Mouse (Mus musculus): ENCODE measurements around the gene Cct3. TPM values are rescaled to one million over a fixed set of nuclear protein-coding genes. Genes with fewer than 3 reads are reported as not detected.
"Not testable (repeated sequence)": the region's sequence is repeated elsewhere in the genome, so short reads cannot be mapped to it uniquely, and the experiment has no call there.

Gene Cct3
- polyA plus RNA-seq, 1 experiment from 2014 or later: 151 TPM

GRCm38 (mm10) chr3:88287110-88287509 is 9.8 kb upstream of the Cct3 start, which contains the start of gene Gm38392:
TSS of gene Gm38392 (minus strand) at chr3:88287210.
- ATAC-seq (no peak), DNase-seq (no peak)
- no peaks in the 10 kb centered on the region for H3K4me1 ChIP-seq (ENCODE audit: insufficient read depth)
- H3K27me3 ChIP-seq (ENCODE audit: insufficient read depth, low read length): no peaks in the 10 kb centered on the region
- no peak within 1 kb of the TSS for H3K9ac ChIP-seq (replicated peaks)
- 0 out of 2 replicates have a peak, but pooled peaks cover 2% of the 10 kb centered on the region for H3K36me3 ChIP-seq (replicated peaks; ENCODE audit: insufficient read depth, low read length)
- no peak within 1 kb of the TSS for H3K4me2 ChIP-seq (ENCODE audit: low read depth, low read length)
- no peak within 1 kb of the TSS for H3K27ac ChIP-seq (ENCODE audit: low read depth)
- no peaks in the 10 kb centered on the region for H3K9me3 ChIP-seq (ENCODE audit: low read length)
- no peak within 1 kb of the TSS for H3K4me3 ChIP-seq (ENCODE audit: low read depth, low read length)
- WGBS (ENCODE audit: insufficient replicate concordance): 94% methylated on average over 4 of the region's 4 CpGs
- TF ChIP-seq CTCF (IDR thresholded peaks at IDR 0.05; ENCODE audit: low read depth): no peak
- TF ChIP-seq EP300 (IDR thresholded peaks at IDR 0.05; ENCODE audit: low read depth): no peak

- ATAC-seq; H3K9ac ChIP-seq (replicated peaks): not testable (repeated sequence)
Measured at GRCm38 (mm10) chr3:88288133-88288713, 8.7 kb upstream of the Cct3 start.

DNA sequence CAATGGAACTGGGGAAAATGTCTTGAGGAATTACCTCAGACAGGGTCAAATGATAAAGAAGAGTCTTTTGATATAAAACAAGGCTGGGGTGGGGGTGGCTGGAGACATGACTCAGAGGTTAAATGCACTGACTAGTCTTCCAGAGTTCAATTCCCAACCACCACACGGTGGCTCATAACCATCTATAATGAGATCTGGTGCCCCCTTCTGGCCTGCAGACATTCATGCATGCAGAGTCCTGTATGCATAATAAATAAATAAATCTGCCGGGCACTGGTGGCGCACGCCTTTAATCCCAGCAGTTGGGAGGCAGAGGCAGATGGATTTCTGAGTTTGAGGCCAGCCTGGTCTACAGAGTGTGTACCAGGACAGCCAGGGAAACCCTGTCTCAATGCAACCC is 4.9 kb upstream of the Cct3 start:
- WGBS (ENCODE audit: insufficient replicate concordance): 57% methylated on average over 4 of the region's 4 CpGs
- no peaks in the 10 kb centered on the region for H3K36me3 ChIP-seq (replicated peaks; ENCODE audit: insufficient read depth, low read length)
- DNase-seq (peak; percentile 17), ATAC-seq (no peak)
- no peaks in the 10 kb centered on the region for H3K27me3 ChIP-seq (ENCODE audit: insufficient read depth, low read length)
- TF ChIP-seq CTCF (IDR thresholded peaks at IDR 0.05; ENCODE audit: low read depth) (peak; percentile 70), EP300 (IDR thresholded peaks at IDR 0.05; ENCODE audit: low read depth) (no peak)
- H3K4me1 ChIP-seq (ENCODE audit: insufficient read depth): peaks cover 7% of the 10 kb centered on the region
- H3K9ac ChIP-seq (replicated peaks): no peak overlapping the region
- no peak overlapping the region for H3K4me2 ChIP-seq (ENCODE audit: low read depth, low read length)
- H3K4me3 ChIP-seq (ENCODE audit: low read depth, low read length): no peak overlapping the region
- no peak overlapping the region for H3K27ac ChIP-seq (ENCODE audit: low read depth)
- H3K9me3 ChIP-seq (ENCODE audit: low read length): no peaks in the 10 kb centered on the region

More at GRCm38 (mm10) chr3:88288133-88288713, 8.7 kb upstream of the Cct3 start:
- 81% methylated on average over 8 of the region's 10 CpGs for WGBS (ENCODE audit: insufficient replicate concordance)
- DNase-seq; H3K9me3 ChIP-seq (ENCODE audit: low read length); H3K4me2 ChIP-seq (ENCODE audit: low read depth, low read length); H3K4me3 ChIP-seq (ENCODE audit: low read depth, low read length); H3K4me1 ChIP-seq (ENCODE audit: insufficient read depth); H3K27ac ChIP-seq (ENCODE audit: low read depth); H3K27me3 ChIP-seq (ENCODE audit: insufficient read depth, low read length); H3K36me3 ChIP-seq (replicated peaks; ENCODE audit: insufficient read depth, low read length): not testable (repeated sequence)

DNA sequence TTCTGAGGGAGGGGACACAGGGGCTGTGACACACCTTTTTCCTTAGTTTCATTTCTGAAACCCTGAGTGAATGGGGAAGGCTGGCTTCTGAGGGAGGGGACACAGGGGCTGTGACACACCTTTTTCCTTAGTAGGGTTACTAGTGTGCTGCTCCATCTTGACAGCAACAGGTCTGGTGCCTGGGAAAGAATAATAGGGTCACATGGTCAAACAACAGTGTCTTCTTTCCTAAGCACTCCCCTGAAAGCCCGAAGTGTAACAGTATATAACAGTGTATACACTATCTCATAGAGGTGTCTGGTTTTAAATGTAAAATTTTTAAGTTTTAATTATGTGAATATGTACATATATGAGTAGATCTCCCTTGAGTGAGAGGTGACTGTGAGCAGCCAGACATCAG is 1.6 kb upstream of the Cct3 start:
- Histone ChIP-seq H3K4me3 (ENCODE audit: low read depth, low read length) (peak overlapping the region; percentile 76; the same call in 1 of the 2 replicates), H3K4me2 (ENCODE audit: low read depth, low read length) (peak overlapping the region; percentile 93), H3K4me1 (ENCODE audit: insufficient read depth) (peaks cover 20% of the 10 kb centered on the region)
- H3K36me3 ChIP-seq (replicated peaks; ENCODE audit: insufficient read depth, low read length); H3K9ac ChIP-seq (replicated peaks); DNase-seq; H3K9me3 ChIP-seq (ENCODE audit: low read length); H3K27ac ChIP-seq (ENCODE audit: low read depth); H3K27me3 ChIP-seq (ENCODE audit: insufficient read depth, low read length); ATAC-seq: not testable (repeated sequence)
- 45% methylated on average over 1 of the region's 1 CpGs for WGBS (ENCODE audit: insufficient replicate concordance)

DNA sequence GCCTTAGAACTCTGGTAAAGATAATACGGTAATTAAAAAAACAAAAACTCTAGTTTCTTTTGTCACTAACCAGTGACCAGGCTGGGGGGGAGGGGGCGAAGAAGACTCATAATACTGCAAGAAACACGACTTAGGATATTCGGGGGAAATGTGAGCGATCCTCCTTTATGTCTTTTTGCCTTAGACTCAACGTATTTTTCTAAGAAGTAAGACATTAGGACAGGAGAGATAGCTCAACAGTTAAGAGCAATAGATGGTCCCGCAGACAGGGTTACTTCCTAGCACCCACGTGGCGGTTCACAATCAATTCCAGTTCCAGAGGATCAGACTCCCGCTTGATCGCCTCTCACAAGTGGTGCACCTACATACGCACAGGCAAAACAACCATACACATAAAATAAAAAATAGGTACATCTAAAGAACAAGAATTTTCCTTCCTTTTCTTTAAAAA is 781 bp upstream of the Cct3 start:
- Histone ChIP-seq H3K36me3 (replicated peaks; ENCODE audit: insufficient read depth, low read length) (peaks cover 14% of the 10 kb centered on the region), H3K9me3 (ENCODE audit: low read length) (no peaks in the 10 kb centered on the region), H3K27me3 (ENCODE audit: insufficient read depth, low read length) (no peaks in the 10 kb centered on the region), H3K4me3 (ENCODE audit: low read depth, low read length) (peak overlapping the region; percentile 76), H3K9ac (replicated peaks) (peak overlapping the region; percentile 78), H3K4me1 (ENCODE audit: insufficient read depth) (peaks cover 20% of the 10 kb centered on the region), H3K27ac (ENCODE audit: low read depth) (peak overlapping the region; percentile 95), H3K4me2 (ENCODE audit: low read depth, low read length) (peak overlapping the region; percentile 93)
- under 1% methylated on average over 12 of the region's 12 CpGs for WGBS (ENCODE audit: insufficient replicate concordance)
- TF ChIP-seq CTCF (IDR thresholded peaks at IDR 0.05; ENCODE audit: low read depth): no peak
- no peak for TF ChIP-seq EP300 (IDR thresholded peaks at IDR 0.05; ENCODE audit: low read depth)
- ATAC-seq (no peak), DNase-seq (no peak)

- no peak for DNase-seq
- H3K27me3 ChIP-seq (ENCODE audit: insufficient read depth, low read length): no peaks in the 10 kb centered on the region
- H3K4me3 ChIP-seq (ENCODE audit: low read depth, low read length): peak overlapping the region; percentile 76
- H3K36me3 ChIP-seq (replicated peaks; ENCODE audit: insufficient read depth, low read length): peaks cover 26% of the 10 kb centered on the region
- H3K27ac ChIP-seq (ENCODE audit: low read depth): peak overlapping the region; percentile 95
- peak overlapping the region; percentile 78 for H3K9ac ChIP-seq (replicated peaks)
- H3K4me1 ChIP-seq (ENCODE audit: insufficient read depth): peaks cover 20% of the 10 kb centered on the region
- no peaks in the 10 kb centered on the region for H3K9me3 ChIP-seq (ENCODE audit: low read length)
- peak; percentile 16 for ATAC-seq
- no peak for TF ChIP-seq CTCF (IDR thresholded peaks at IDR 0.05; ENCODE audit: low read depth)
- TF ChIP-seq EP300 (IDR thresholded peaks at IDR 0.05; ENCODE audit: low read depth): no peak
- under 1% methylated on average over 30 of the region's 30 CpGs for WGBS (ENCODE audit: insufficient replicate concordance)
- H3K4me2 ChIP-seq (ENCODE audit: low read depth, low read length): peak overlapping the region; percentile 82
Measured at GRCm38 (mm10) chr3:88297321-88297851, 470 bp downstream of the Cct3 start.
